Mouse (Mus musculus) liver, adult 2 months (tissue): ENCODE measurements around the gene Tob1. TPM values are rescaled to one million over a fixed set of nuclear protein-coding genes. Genes with fewer than 3 reads are reported as not detected.

Experiments
- DNase-seq: peaks from one replicate; pipeline ENCODE4 v3.0.0-alpha.2; 2011; ENCODE audit warnings: low read depth, low spot score; ENCODE audit errors: extremely low read depth
- H3K27ac ChIP-seq: fragments of 200-500 bp; replicated peaks from 2 replicates; pipeline ENCODE4 v1.5.1; 2012; ENCODE audit warnings: low read depth, mild to moderate bottlenecking, control low read depth, inconsistent platforms, low read length; ENCODE audit not compliant: insufficient read depth
- H3K27me3 ChIP-seq: fragments of 200-500 bp; 2 replicates; pipeline ENCODE4 v1.6.1; 2012; ENCODE audit warnings: mild to moderate bottlenecking, moderate library complexity, low read length, inconsistent platforms; ENCODE audit not compliant: control insufficient read depth, insufficient read depth
- H3K36me3 ChIP-seq: fragments of 200-500 bp; 2 replicates; pipeline ENCODE4 v1.6.1; 2012; ENCODE audit warnings: low read length, inconsistent platforms; ENCODE audit not compliant: control insufficient read depth, insufficient read depth
- H3K4me1 ChIP-seq: fragments of 200-500 bp; 2 replicates; pipeline ENCODE4 v1.6.1; 2011; ENCODE audit warnings: low read length; ENCODE audit not compliant: control insufficient read depth, insufficient read depth
- H3K4me3 ChIP-seq: fragments of 200-500 bp; 2 replicates; pipeline ENCODE4 v1.5.1; 2011; ENCODE audit warnings: low read depth, mild to moderate bottlenecking, control low read depth, low read length, moderate library complexity; ENCODE audit not compliant: insufficient read depth
- H3K79me2 ChIP-seq: fragments of 200-500 bp; 2 replicates; pipeline ENCODE4 v1.6.1; 2012; ENCODE audit warnings: inconsistent platforms, mild to moderate bottlenecking, low read length, moderate library complexity; ENCODE audit not compliant: control insufficient read depth, insufficient read depth
- H3K9ac ChIP-seq: fragments of 200-500 bp; 2 replicates; pipeline ENCODE4 v1.6.1; 2012; ENCODE audit warnings: low read depth, mild to moderate bottlenecking, control low read depth, inconsistent platforms, low read length
- CTCF ChIP-seq: fragments of 200-500 bp; IDR thresholded peaks from 2 replicates; pipeline ENCODE4 v1.5.1; 2011; ENCODE audit warnings: low read depth, low read length, control low read depth
- POLR2A ChIP-seq: fragments of 200-500 bp; IDR thresholded peaks from 2 replicates; pipeline ENCODE4 v1.6.1; 2011; ENCODE audit warnings: low read length, control low read depth; ENCODE audit not compliant: insufficient read depth; ENCODE audit errors: extremely low read depth
- WGBS: fragments of 180-500 bp; shearing (Covaris S2); methylation state at CpG from one replicate; pipeline ENCODE4 v1.1.7; 2018; 5-methylcytosine and 5-hydroxymethylcytosine counted together
- polyA plus RNA-seq: library from polyadenylated mRNA; depleted of rRNA; stranded (reverse); fragments of >200 nt; gene quantifications from 2 replicates; pipeline ENCODE4 v1.2.3, GENCODE M21; 2012
- total RNA-seq: library from RNA; depleted of rRNA; stranded (reverse); fragments of >200 nt; gene quantifications from 2 replicates; pipeline ENCODE4 v1.2.3, GENCODE M21; 2014

Gene Tob1
- total and polyA plus RNA-seq, 2 experiments = 39.9 to 47.1 TPM

DNA sequence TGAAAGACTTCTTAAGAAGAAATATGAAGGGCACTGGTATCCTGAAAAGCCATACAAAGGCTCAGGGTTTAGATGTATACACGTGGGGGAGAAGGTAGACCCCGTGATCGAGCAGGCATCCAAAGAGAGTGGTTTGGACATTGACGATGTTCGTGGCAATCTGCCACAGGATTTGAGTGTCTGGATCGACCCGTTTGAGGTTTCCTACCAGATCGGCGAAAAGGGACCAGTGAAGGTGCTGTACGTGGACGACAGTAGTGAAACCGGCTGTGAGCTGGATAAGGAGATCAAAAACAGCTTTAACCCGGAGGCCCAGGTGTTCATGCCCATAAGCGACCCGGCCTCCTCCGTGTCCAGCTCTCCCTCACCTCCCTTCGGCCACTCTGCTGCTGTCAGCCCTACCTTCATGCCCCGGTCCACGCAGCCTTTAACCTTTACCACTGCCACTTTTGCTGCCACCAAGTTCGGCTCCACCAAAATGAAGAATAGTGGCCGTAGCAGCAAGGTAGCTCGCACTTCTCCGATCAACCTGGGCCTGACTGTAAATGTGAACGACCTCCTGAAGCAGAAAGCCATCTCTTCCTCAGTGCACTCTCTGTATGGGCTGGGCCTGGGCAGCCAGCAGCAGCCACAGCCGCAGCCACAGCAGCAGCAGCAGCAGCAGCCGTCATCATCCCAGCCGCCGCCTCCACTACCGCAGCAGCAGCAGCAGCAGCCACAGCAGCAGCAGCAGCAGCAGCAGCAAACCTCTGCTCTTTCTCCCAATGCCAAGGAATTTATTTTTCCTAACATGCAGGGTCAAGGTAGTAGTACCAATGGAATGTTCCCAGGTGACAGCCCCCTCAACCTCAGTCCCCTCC, 2.7 kb downstream of the Tob1 start:
- H3K4me1 ChIP-seq = peaks cover 8% of the 10 kb centered on the region; the same call in 1 of the 2 replicates
- H3K27ac ChIP-seq = peak overlapping the region; percentile 56
- 22% methylated on average over 29 of the region's 29 CpGs for WGBS
- no peak for TF ChIP-seq CTCF
- TF ChIP-seq POLR2A = no peak
- no peaks in the 10 kb centered on the region for H3K27me3 ChIP-seq
- peak overlapping the region; percentile 90 for H3K9ac ChIP-seq
- peaks cover 18% of the 10 kb centered on the region for H3K79me2 ChIP-seq
- H3K4me3 ChIP-seq = peak overlapping the region; percentile 76
- H3K36me3 ChIP-seq = peaks cover 13% of the 10 kb centered on the region
- peak; percentile 70 for DNase-seq

DNA sequence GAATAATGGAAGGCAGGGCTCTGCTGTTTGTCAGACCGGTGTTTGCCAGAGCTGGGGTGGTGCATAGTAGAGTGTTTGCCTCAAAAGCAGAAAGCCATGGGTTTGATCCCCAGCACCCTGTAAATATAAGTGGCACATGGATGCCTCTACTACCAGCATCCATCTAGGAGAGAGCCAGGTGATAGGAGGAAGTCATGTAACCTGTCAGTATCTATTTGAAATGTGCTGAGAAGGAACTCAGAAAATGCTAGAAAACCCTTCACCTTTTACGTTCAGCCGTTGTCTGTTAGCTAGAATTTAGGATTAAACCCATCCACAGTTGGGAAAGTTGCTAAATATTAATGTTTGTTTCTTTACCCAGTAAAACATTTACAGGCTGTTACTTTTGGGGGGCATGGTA, 4.3 kb downstream of the Tob1 start:
- peaks cover 13% of the 10 kb centered on the region for H3K36me3 ChIP-seq
- peaks cover 8% of the 10 kb centered on the region; the same call in 1 of the 2 replicates for H3K4me1 ChIP-seq
- H3K4me3 ChIP-seq = no peak overlapping the region
- peak; percentile 55 for DNase-seq
- H3K9ac ChIP-seq = no peak overlapping the region
- H3K27me3 ChIP-seq = no peaks in the 10 kb centered on the region
- WGBS = 39% methylated on average over 3 of the region's 3 CpGs
- H3K27ac ChIP-seq = no peak overlapping the region
- H3K79me2 ChIP-seq = peaks cover 18% of the 10 kb centered on the region
- TF ChIP-seq POLR2A (no peak), CTCF (no peak)

- Histone ChIP-seq H3K27ac (peak overlapping the region; percentile 12; the same call in 1 of the 2 replicates), H3K36me3 (peaks cover 13% of the 10 kb centered on the region)
- WGBS = 13% methylated on average over 2 of the region's 2 CpGs
Observed at GRCm38 (mm10) chr11:94216247-94216646, 5.0 kb downstream of the Tob1 start.

DNA sequence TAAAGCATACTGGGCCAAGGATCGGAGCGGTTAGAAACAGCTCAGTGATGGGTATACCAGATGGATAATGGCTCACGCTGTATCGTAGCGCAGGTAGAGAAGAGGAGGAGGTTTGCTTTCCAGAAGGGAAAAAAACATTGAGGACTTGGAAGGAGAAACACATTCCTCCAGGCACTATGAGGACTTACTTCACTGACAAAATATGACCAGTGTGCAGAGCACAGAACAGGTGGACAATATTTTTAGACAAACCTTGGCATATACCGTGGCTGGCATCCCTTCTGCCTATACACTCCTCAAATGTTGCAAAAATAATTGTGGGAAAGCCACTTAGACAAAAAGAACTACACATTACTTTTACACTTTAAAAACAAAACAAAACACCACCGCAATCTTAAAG, 10.0 kb downstream of the Tob1 start:
- H3K4me1 ChIP-seq = peaks cover under 1% of the 10 kb centered on the region
- no peak overlapping the region for H3K4me3 ChIP-seq
- no peak overlapping the region for H3K27ac ChIP-seq
- no peak for DNase-seq
- H3K9ac ChIP-seq = no peak overlapping the region
- H3K27me3 ChIP-seq = no peaks in the 10 kb centered on the region
- no peaks in the 10 kb centered on the region for H3K36me3 ChIP-seq
- WGBS = 92% methylated on average over 7 of the region's 7 CpGs
- H3K79me2 ChIP-seq = no peaks in the 10 kb centered on the region
- no peak for TF ChIP-seq POLR2A
- no peak for TF ChIP-seq CTCF

More at GRCm38 (mm10) chr11:94216247-94216646, 5.0 kb downstream of the Tob1 start:
- Histone ChIP-seq H3K4me1 (peaks cover 8% of the 10 kb centered on the region; the same call in 1 of the 2 replicates), H3K9ac (no peak overlapping the region), H3K27me3 (no peaks in the 10 kb centered on the region), H3K4me3 (no peak overlapping the region), H3K79me2 (peaks cover 18% of the 10 kb centered on the region)
- TF ChIP-seq CTCF (no peak), POLR2A (no peak)
- peak; percentile 78 for DNase-seq

DNA sequence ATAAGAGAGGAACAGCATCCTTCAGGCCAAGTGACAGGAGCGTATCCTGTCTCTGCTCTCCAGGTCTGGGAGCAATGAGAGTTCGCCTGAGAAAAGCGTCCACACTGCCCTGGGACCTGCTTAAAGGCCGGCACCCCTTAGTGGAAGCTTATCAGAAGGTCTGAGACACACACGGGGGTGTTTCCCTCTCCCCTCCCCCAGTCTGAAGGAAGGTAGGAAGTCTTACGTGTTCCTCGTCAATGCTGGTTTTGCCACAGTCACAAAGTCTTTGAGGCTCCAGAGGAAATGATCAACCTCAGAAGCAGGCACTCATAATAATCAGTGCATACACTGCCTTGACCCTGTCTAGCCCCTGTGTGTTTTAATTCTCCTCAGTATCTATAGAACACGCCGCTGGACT, 12.3 kb downstream of the Tob1 start:
- Histone ChIP-seq H3K27me3 (no peaks in the 10 kb centered on the region), H3K36me3 (no peaks in the 10 kb centered on the region), H3K27ac (no peak overlapping the region), H3K4me1 (peaks cover 4% of the 10 kb centered on the region), H3K4me3 (no peak overlapping the region), H3K79me2 (no peaks in the 10 kb centered on the region), H3K9ac (no peak overlapping the region)
- WGBS = 74% methylated on average over 9 of the region's 9 CpGs
- TF ChIP-seq CTCF (no peak), POLR2A (no peak)
- DNase-seq = no peak

DNA sequence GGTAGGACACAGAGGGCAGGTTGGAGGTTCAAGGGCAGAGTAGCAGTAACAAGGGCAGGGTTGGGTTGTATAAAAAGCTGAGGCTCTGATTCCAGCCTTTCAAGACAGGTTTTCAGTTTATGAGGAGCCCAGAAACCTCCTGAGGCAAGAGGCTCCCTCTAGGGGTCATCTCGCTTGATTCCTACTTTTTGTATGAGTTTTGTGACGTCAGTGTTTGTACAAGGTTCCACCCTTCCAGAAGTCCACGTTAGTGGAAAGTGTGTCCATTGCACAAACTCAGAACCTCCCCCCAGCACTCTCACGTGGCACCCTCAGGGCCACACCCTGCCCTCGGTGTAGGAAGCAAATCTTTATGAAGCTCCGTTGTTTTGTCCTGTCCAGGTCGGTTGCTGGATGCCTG, 14.7 kb downstream of the Tob1 start:
- WGBS = 6% methylated on average over 7 of the region's 7 CpGs
- Histone ChIP-seq H3K36me3 (no peaks in the 10 kb centered on the region), H3K9ac (peak overlapping the region; percentile 42; the same call in 1 of the 2 replicates), H3K27ac (peak overlapping the region; percentile 30; the same call in 1 of the 2 replicates), H3K4me3 (no peak overlapping the region), H3K27me3 (no peaks in the 10 kb centered on the region), H3K79me2 (no peaks in the 10 kb centered on the region), H3K4me1 (peaks cover 4% of the 10 kb centered on the region)
- TF ChIP-seq POLR2A (no peak), CTCF (peak; percentile 28; the same call in 1 of the 2 replicates)
- peak; percentile 94 for DNase-seq
